Mouse (Mus musculus) embryonic fibroblast, embryonic 13.5 days (primary cell): ENCODE data around the gene Hnrnpc.

Experiments used
- CTCF ChIP-seq: IDR thresholded peaks from 2 replicates; pipeline ENCODE4 v1.5.1; 2011; ENCODE audit warnings: mild to moderate bottlenecking, control low read depth, low read length, moderate library complexity, borderline replicate concordance; ENCODE audit not compliant: insufficient read depth
- POLR2A ChIP-seq: IDR thresholded peaks from 2 replicates; pipeline ENCODE4 v1.6.1; 2011; ENCODE audit warnings: low read depth, mild to moderate bottlenecking, control low read depth, low read length, moderate library complexity

- no peak for TF ChIP-seq POLR2A
- TF ChIP-seq CTCF: no peak
These were observed 4.3 kb downstream of the Hnrnpc start for GRCm38 (mm10) chr14:52099563-52099962.
